Mouse (Mus musculus) B cell, adult 62 days (primary cell): Measurements from ENCODE around the gene Zfyve16. TPM values are rescaled to one million over a fixed set of nuclear protein-coding genes. Genes with fewer than 3 reads are reported as not detected.

Experiments used
- total RNA-seq: library from RNA; stranded (reverse); gene quantifications from 4 replicates; pipeline ENCODE4 v1.2.4, GENCODE M21; 2023

The Zfyve16 gene
- total RNA-seq, result 16.4 to 26.8 TPM (median 22.4 TPM) in 4 replicates

DNA sequence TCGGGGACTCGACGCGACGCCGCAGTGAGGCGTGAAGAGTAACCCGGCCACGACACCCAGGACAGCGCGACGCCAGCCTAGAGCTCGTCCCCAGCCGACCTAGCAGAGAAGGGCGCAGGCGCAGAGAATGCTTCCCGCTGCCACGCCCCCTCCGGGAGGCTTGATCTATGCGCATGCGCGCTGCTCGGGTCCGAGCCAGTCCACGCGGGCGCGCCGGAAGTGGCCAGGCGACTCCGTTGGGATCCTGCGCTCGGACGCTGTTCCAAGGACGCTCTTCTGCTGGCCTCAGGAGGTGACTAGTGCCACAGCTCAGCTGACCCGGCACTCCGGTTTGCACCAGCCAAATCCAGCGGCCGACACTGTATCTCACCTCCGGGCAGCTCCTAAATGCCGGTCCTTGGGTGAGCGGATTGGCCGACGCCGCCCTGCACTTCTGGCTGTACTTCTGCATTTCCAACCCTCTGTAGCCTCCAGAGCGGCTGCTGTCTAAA lies at the start of gene Zfyve16:
Gene Zfyve16, minus strand, starts transcription at position 148 of the 491 bp plus-strand sequence.

DNA sequence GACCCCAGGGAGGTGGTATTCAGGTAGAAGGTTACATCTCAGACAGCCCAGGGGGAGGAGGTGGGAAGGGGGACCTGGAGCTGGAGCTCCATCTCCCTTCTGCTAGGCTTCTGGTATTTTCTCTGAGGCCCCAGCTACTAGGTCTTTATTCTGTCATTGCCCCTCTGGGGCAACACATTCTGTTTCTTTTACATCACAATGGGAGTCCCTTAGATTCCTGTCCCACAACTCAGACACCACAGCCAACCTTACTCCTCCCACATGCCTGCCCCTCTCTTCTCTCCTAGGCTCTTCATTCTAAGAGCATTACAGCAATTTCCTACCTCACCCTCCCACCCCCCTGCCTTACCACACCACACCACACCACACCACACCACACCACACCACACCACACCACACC lies 45.4 kb upstream of the Zfyve16 start, which contains the start of gene Spz1:
Gene Spz1, minus strand, starts transcription at position 101 of the 400 bp plus-strand sequence.

DNA sequence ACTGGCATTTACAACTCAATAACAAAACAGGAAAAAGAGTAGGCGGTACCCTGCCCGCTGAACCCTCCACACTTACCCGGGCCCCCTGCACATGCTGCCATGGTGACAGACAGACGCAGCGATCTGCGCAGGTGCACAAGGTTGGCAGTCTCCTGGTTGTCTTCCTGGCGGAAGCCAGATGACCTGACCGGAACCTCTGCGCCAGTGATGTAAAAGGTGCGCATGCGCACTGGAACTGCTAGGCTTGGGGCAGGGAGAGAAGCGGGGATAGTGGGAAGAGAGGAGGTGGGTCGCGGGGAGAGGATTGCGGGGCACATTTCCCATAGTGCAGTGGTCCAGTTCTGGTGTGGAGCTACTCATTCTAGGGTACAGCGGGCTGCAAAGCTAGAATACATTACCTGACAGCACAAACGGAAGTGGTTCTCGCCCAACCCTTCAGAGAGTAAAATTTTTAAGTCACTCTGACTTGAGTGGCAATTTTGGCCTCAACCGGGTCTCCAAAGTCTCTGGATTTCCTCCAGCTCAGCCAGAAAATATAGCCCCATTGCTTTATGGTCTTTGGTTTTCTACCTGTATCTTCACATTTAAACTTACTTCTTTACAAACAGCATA lies 46.7 kb downstream of the Zfyve16 start, which contains the start of gene Fam151b:
Gene Fam151b, minus strand, starts transcription at position 164 of the 612 bp plus-strand sequence.

Other genes starting within 250 kb of the Zfyve16 start
- not detected in 4 replicates for gene Gm20379, start 224.9 kb downstream of the Zfyve16 start, total RNA-seq
- gene Dhfr, start 176.1 kb downstream of the Zfyve16 start, total RNA-seq, result 1.3 to 2.2 TPM (median 1.6 TPM) in 4 replicates
- 40.6 to 45.8 TPM (median 43.1 TPM) in 4 replicates for gene Msh3, start 175.9 kb downstream of the Zfyve16 start, total RNA-seq
- gene Ankrd34b, start 105.0 kb downstream of the Zfyve16 start, total RNA-seq, result not detected in 4 replicates
- gene Fam151b, start 46.9 kb downstream of the Zfyve16 start, total RNA-seq, result 1.9 to 2.2 TPM (median 2.1 TPM) in 4 replicates
- not detected in 4 replicates for gene Spz1, start 45.3 kb upstream of the Zfyve16 start, total RNA-seq
- gene Serinc5, start 80.2 kb upstream of the Zfyve16 start, total RNA-seq, result 36.1 to 41.3 TPM (median 36.5 TPM) in 4 replicates